ENCODE assay signal across 7 mouse cellular contexts in genomic region chr9:98033273-98033855, GRCm38 (mm10). TPM values are rescaled to one million over a fixed set of nuclear protein-coding genes. Genes with fewer than 3 reads are reported as not detected.
DNase-seq lines count a peak whose midpoint lies in the region; ATAC-seq lines count a peak whose summit lies in the region.

No protein-coding gene starts in this region.

- H3K9me3 ChIP-seq in hindbrain, embryonic 11.5 days (ENCODE audit: control insufficient read depth, low read length) = no peaks in the 10 kb centered on the region
- H3K9me3 ChIP-seq in limb, embryonic 13.5 days = no peaks in the 10 kb centered on the region; the same call in 1 of the 2 replicates
- no peaks in the 10 kb centered on the region for H3K9me3 ChIP-seq in neural tube, embryonic 15.5 days (replicated peaks)

- ATAC-seq in hindbrain, embryonic 11.5 days (ENCODE audit: low FRiP score) = peak; percentile 83
- peak; percentile 52 for ATAC-seq in limb, embryonic 13.5 days (ENCODE audit: low FRiP score, low read depth)
- ATAC-seq in neural tube, embryonic 15.5 days (ENCODE audit: low FRiP score) = peak; percentile 74

- H3K36me3 ChIP-seq in hindbrain, embryonic 11.5 days (ENCODE audit: control insufficient read depth, insufficient read depth, low read length) = no peaks in the 10 kb centered on the region
- H3K36me3 ChIP-seq in limb, embryonic 13.5 days = no peaks in the 10 kb centered on the region
- no peaks in the 10 kb centered on the region for H3K36me3 ChIP-seq in neural tube, embryonic 15.5 days

- H3K4me2 ChIP-seq in hindbrain, embryonic 11.5 days (replicated peaks; ENCODE audit: low read depth, low read length) = peak overlapping the region; percentile 95
- peak overlapping the region; percentile 91 for H3K4me2 ChIP-seq in limb, embryonic 13.5 days (replicated peaks)
- peak overlapping the region; percentile 94 for H3K4me2 ChIP-seq in neural tube, embryonic 15.5 days

- DNase-seq in urinary bladder, postnatal 14 days (ENCODE audit: low spot score) = peak; percentile 8
- DNase-seq in urinary bladder, postnatal 10 days (ENCODE audit: low spot score) = no peak
- peak; percentile 68 for DNase-seq in embryo, embryonic 11 days
- no peak for DNase-seq in hindbrain, embryonic 11.5 days (ENCODE audit: low spot score)
- DNase-seq in spleen, adult 12 weeks (ENCODE audit: low spot score) = no peak

- WGBS in hindbrain, embryonic 11.5 days = 1% methylated on average over 37 of the region's 38 CpGs
- WGBS in limb, embryonic 13.5 days = under 1% methylated on average over 38 of the region's 38 CpGs
- 1% methylated on average over 38 of the region's 38 CpGs for WGBS in neural tube, embryonic 15.5 days

- peak overlapping the region; percentile 69 for H3K9ac ChIP-seq in hindbrain, embryonic 11.5 days (ENCODE audit: low read depth, low read length)
- peak overlapping the region; percentile 73 for H3K9ac ChIP-seq in limb, embryonic 13.5 days
- H3K9ac ChIP-seq in neural tube, embryonic 15.5 days (replicated peaks) = peak overlapping the region; percentile 84

- peak overlapping the region; percentile 70 for H3K4me3 ChIP-seq in hindbrain, embryonic 11.5 days (ENCODE audit: low read depth, low read length)
- H3K4me3 ChIP-seq in limb, embryonic 13.5 days = peak overlapping the region; percentile 71
- H3K4me3 ChIP-seq in neural tube, embryonic 15.5 days (replicated peaks) = peak overlapping the region; percentile 77

- peaks cover 12% of the 10 kb centered on the region for H3K27me3 ChIP-seq in hindbrain, embryonic 11.5 days (ENCODE audit: control insufficient read depth, insufficient read depth, low read length)
- H3K27me3 ChIP-seq in limb, embryonic 13.5 days = peaks cover 41% of the 10 kb centered on the region
- peaks cover 4% of the 10 kb centered on the region; the same call in 1 of the 2 replicates for H3K27me3 ChIP-seq in neural tube, embryonic 15.5 days (replicated peaks)

- peaks cover 8% of the 10 kb centered on the region for H3K4me1 ChIP-seq in hindbrain, embryonic 11.5 days (replicated peaks; ENCODE audit: control insufficient read depth, insufficient read depth, low read length)
- peaks cover 21% of the 10 kb centered on the region for H3K4me1 ChIP-seq in limb, embryonic 13.5 days
- H3K4me1 ChIP-seq in neural tube, embryonic 15.5 days = peaks cover 36% of the 10 kb centered on the region

- H3K27ac ChIP-seq in hindbrain, embryonic 11.5 days (ENCODE audit: low read depth, low read length) = no peak overlapping the region
- H3K27ac ChIP-seq in limb, embryonic 13.5 days = no peak overlapping the region
- H3K27ac ChIP-seq in neural tube, embryonic 15.5 days (replicated peaks) = peak overlapping the region; percentile 87

RNA-seq across cellular contexts. Expression of gene Clstn2, which starts 0.4 kb away (rescaled TPM):
- polyA plus RNA-seq in hindbrain, embryonic 11.5 days (2014; fragmentation: Nextera tagmentation; extraction: Ambion mirVana) = 2.0 and 2.6 TPM in 2 replicates
- 4.1 and 4.7 TPM in 2 replicates for polyA plus RNA-seq in limb, embryonic 13.5 days (2015; fragmentation: Nextera tagmentation; extraction: Ambion mirVana)
- polyA plus RNA-seq in neural tube, embryonic 15.5 days (2015; fragmentation: Nextera tagmentation; extraction: Ambion mirVana) = 16.6 and 18.8 TPM in 2 replicates

Comparison
In these comparisons a context has a peak if more than half of its experiments do, and no peak if none do; other contexts are left out.
1. DNase-seq: peak in urinary bladder, postnatal 14 days (single experiment) and embryo, embryonic 11 days (single experiment); none in urinary bladder, postnatal 10 days (single experiment), hindbrain, embryonic 11.5 days (single experiment) and spleen, adult 12 weeks (single experiment).
2. Peak in every context shown above with its lines, with median percentiles within 50 percentile points of each other: ATAC-seq, H3K4me2 ChIP-seq, H3K4me3 ChIP-seq and H3K9ac ChIP-seq.